Mouse (Mus musculus): Measurements from ENCODE around the gene Elfn2.

GRCm38 (mm10) chr15:78651169-78651568 is 67.4 kb downstream of the Elfn2 start:
- TF ChIP-seq GATA1 (IDR thresholded peaks at IDR 0.05; ENCODE audit: borderline replicate concordance, low read length) (no peak), FLI1 (IDR thresholded peaks at IDR 0.05; ENCODE audit: low read length) (no peak)

Measured in megakaryocyte, embryonic 14.5 days (primary cell).